In genomic region chr2:164161515-164162055, GRCm38 (mm10) we compare ENCODE assay signal across 40 mouse cellular contexts. TPM values are rescaled to one million over a fixed set of nuclear protein-coding genes. Genes with fewer than 3 reads are reported as not detected.
"Had no signal": no experiment of that assay in that cellular context is flagged by ENCODE, and none has a peak within 500 bp of the region (broad histone marks: within the 10 kb centered on the region; RNA-seq: fewer than 3 reads in every experiment).

No protein-coding gene starts in this region.

- H3K36me3 ChIP-seq: heart, embryonic 15.5 days; hindbrain, embryonic 15.5 days; kidney, embryonic 15.5 days; liver, embryonic 13.5 days had no signal

- H3K9me3 ChIP-seq: heart, embryonic 13.5 days; heart, embryonic 15.5 days; hindbrain, embryonic 13.5 days; hindbrain, embryonic 15.5 days; kidney, embryonic 15.5 days; limb, embryonic 13.5 days; liver, embryonic 13.5 days had no signal

- ATAC-seq: hindbrain, postnatal 0 days; intestine, embryonic 16.5 days had no signal

- H3K27ac ChIP-seq: heart, adult 2 months; heart, embryonic 13.5 days; heart, embryonic 15.5 days; hindbrain, embryonic 13.5 days; hindbrain, embryonic 15.5 days; hindbrain, postnatal 0 days; kidney, embryonic 15.5 days; kidney, postnatal 0 days; limb, embryonic 13.5 days; liver, embryonic 13.5 days had no signal

- DNase-seq: gastrocnemius, postnatal 10 days; gastrocnemius, postnatal 36 days; heart, adult 11 months; heart, adult 2 months; heart, postnatal 14 days; heart, postnatal 36 days; kidney, adult 11 months; kidney, adult 2 months; kidney, adult 9 months; kidney, postnatal 14 days; kidney, postnatal 36 days; layer of hippocampus, adult 9-11 months; layer of hippocampus, postnatal 36 days; liver; liver, embryonic 13.5 days had no signal

- H3K4me3 ChIP-seq: heart, adult 2 months; heart, embryonic 13.5 days; heart, embryonic 15.5 days; hindbrain, embryonic 13.5 days; hindbrain, embryonic 15.5 days; kidney, embryonic 15.5 days; limb, embryonic 13.5 days; liver, embryonic 13.5 days had no signal

- H3K4me2 ChIP-seq: heart, embryonic 11.5 days; heart, embryonic 13.5 days; heart, embryonic 15.5 days; hindbrain, embryonic 13.5 days; hindbrain, embryonic 15.5 days; kidney, embryonic 15.5 days; limb, embryonic 13.5 days; liver, embryonic 11.5 days; liver, embryonic 13.5 days had no signal

- H3K9ac ChIP-seq: heart, embryonic 13.5 days; heart, embryonic 15.5 days; hindbrain, embryonic 13.5 days; hindbrain, embryonic 15.5 days; kidney, embryonic 15.5 days; limb, embryonic 13.5 days; liver, embryonic 13.5 days had no signal

- H3K4me1 ChIP-seq: heart, embryonic 13.5 days; heart, embryonic 15.5 days; hindbrain, embryonic 13.5 days; hindbrain, embryonic 15.5 days; kidney, embryonic 15.5 days; liver, embryonic 13.5 days had no signal

RNA-seq across cellular contexts. Expression of gene Kcns1, which starts 9.3 kb away (rescaled TPM):
- total RNA-seq: heart, adult 2 months; heart, postnatal 14 days; heart, postnatal 36 days had no signal
- polyA plus RNA-seq: hindbrain, embryonic 11.5 days; liver, embryonic 11.5 days; liver, embryonic 13.5 days had no signal

RNA-seq across cellular contexts. Expression of gene Wfdc5, which starts 21.0 kb away (rescaled TPM):
- total RNA-seq: heart, adult 2 months; heart, postnatal 14 days; heart, postnatal 36 days; hematopoietic stem cell, adult 5-6 weeks; hindbrain, postnatal 0 days; layer of hippocampus, adult 18-20 months; layer of hippocampus, adult 8-10 months; layer of hippocampus, postnatal 14 days; layer of hippocampus, postnatal 36 days; left cerebral cortex, adult 18-20 months; left cerebral cortex, adult 8-10 months; left cerebral cortex, postnatal 10 days; left cerebral cortex, postnatal 25 days had no signal
- polyA plus RNA-seq: heart, adult 2 months; heart, embryonic 11.5 days; heart, embryonic 13.5 days; heart, embryonic 15.5 days; heart, postnatal 0 days; hindbrain, embryonic 11.5 days; hindbrain, embryonic 13.5 days; hindbrain, embryonic 15.5 days; hindbrain, postnatal 0 days; intestine, embryonic 14.5 days; intestine, embryonic 16.5 days; kidney, adult 2 months; kidney, embryonic 15.5 days; kidney, postnatal 0 days; large intestine, adult 2 months; limb, embryonic 11.5 days; limb, embryonic 13.5 days; liver, embryonic 11.5 days; liver, embryonic 13.5 days had no signal

RNA-seq across cellular contexts. Expression of gene Wfdc12, which starts 28.8 kb away (rescaled TPM):
- total RNA-seq: gastrocnemius, adult 18-20 months; gastrocnemius, postnatal 10 days; gastrocnemius, postnatal 36 days; heart, adult 2 months; heart, postnatal 14 days; heart, postnatal 36 days; hematopoietic stem cell, adult 5-6 weeks; hindbrain, postnatal 0 days; layer of hippocampus, adult 18-20 months; layer of hippocampus, adult 8-10 months; layer of hippocampus, postnatal 14 days; layer of hippocampus, postnatal 36 days; left cerebral cortex, adult 18-20 months; left cerebral cortex, adult 8-10 months; left cerebral cortex, postnatal 10 days; left cerebral cortex, postnatal 25 days had no signal
- polyA plus RNA-seq: heart, adult 2 months; heart, embryonic 11.5 days; heart, embryonic 13.5 days; heart, embryonic 15.5 days; heart, postnatal 0 days; hindbrain, embryonic 11.5 days; hindbrain, embryonic 13.5 days; hindbrain, embryonic 15.5 days; hindbrain, postnatal 0 days; intestine, embryonic 14.5 days; intestine, embryonic 16.5 days; kidney, adult 2 months; kidney, postnatal 0 days; large intestine, adult 2 months; limb, embryonic 11.5 days; limb, embryonic 13.5 days; liver, embryonic 11.5 days; liver, embryonic 13.5 days had no signal

RNA-seq across cellular contexts. Expression of gene Wfdc15a, which starts 38.3 kb away (rescaled TPM):
- total RNA-seq: gastrocnemius, adult 18-20 months; gastrocnemius, postnatal 10 days; gastrocnemius, postnatal 36 days; heart, adult 2 months; heart, postnatal 14 days; heart, postnatal 36 days; hematopoietic stem cell, adult 5-6 weeks; hindbrain, postnatal 0 days; layer of hippocampus, adult 18-20 months; layer of hippocampus, adult 8-10 months; layer of hippocampus, postnatal 14 days; layer of hippocampus, postnatal 36 days; left cerebral cortex, adult 18-20 months; left cerebral cortex, adult 8-10 months; left cerebral cortex, postnatal 10 days; left cerebral cortex, postnatal 25 days had no signal
- polyA plus RNA-seq: heart, adult 2 months; heart, embryonic 11.5 days; heart, embryonic 13.5 days; heart, embryonic 15.5 days; heart, postnatal 0 days; hindbrain, embryonic 11.5 days; hindbrain, embryonic 13.5 days; hindbrain, embryonic 15.5 days; hindbrain, postnatal 0 days; intestine, embryonic 14.5 days; intestine, embryonic 16.5 days; kidney, embryonic 15.5 days; kidney, postnatal 0 days; large intestine, adult 2 months; limb, embryonic 11.5 days; limb, embryonic 13.5 days; liver, embryonic 11.5 days; liver, embryonic 13.5 days had no signal

RNA-seq across cellular contexts. Expression of gene Wfdc15b, which starts 59.9 kb away (rescaled TPM):
- total RNA-seq: gastrocnemius, adult 18-20 months; gastrocnemius, postnatal 10 days; gastrocnemius, postnatal 36 days; heart, adult 2 months; heart, postnatal 14 days; heart, postnatal 36 days; hematopoietic stem cell, adult 5-6 weeks; hindbrain, postnatal 0 days; layer of hippocampus, adult 18-20 months; layer of hippocampus, adult 8-10 months; layer of hippocampus, postnatal 14 days; layer of hippocampus, postnatal 36 days; left cerebral cortex, adult 18-20 months; left cerebral cortex, adult 8-10 months; left cerebral cortex, postnatal 10 days; left cerebral cortex, postnatal 25 days had no signal
- polyA plus RNA-seq: heart, adult 2 months; heart, embryonic 11.5 days; heart, embryonic 13.5 days; heart, embryonic 15.5 days; heart, postnatal 0 days; hindbrain, embryonic 11.5 days; hindbrain, embryonic 13.5 days; hindbrain, postnatal 0 days; large intestine, adult 2 months; limb, embryonic 11.5 days; limb, embryonic 13.5 days; liver, embryonic 11.5 days; liver, embryonic 13.5 days had no signal
